ENCODE assay signal across 20 mouse cellular contexts in the genomic region with DNA sequence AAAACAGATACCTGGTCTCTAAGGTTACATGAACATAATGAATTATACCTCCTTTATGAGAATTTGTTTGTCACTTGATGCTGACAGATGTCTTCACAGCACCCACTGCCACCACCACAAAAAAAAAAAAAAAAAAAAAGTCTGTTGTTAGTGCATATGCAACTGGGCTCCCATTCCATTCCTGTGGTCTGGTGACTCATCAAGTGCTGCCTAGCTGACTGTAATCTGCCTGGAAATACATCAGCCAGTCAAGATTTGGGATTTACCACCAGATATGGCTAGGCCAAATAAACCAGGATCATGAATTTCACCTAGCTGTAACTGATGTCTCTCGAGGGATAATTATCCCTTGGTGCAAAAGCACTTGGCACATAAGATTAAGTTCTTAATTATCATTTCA.
A peak's percentile ranks its signal among the peaks of the same experiment; 100 is the strongest.
DNase-seq lines count a peak whose midpoint lies in the region; ATAC-seq and TF ChIP-seq lines count a peak whose summit lies in the region.
"Had no signal": no experiment of that assay in that cellular context is flagged by ENCODE, and none has a peak within 500 bp of the region (broad histone marks: within the 10 kb centered on the region; RNA-seq: fewer than 3 reads in every experiment).

No protein-coding gene starts in this region.

- H3K4me3 ChIP-seq in C2C12 (ENCODE audit: insufficient read depth, poor library complexity, severe bottlenecking) = no peak overlapping the region
- H3K4me3 ChIP-seq: embryonic facial prominence, embryonic 13.5 days; erythroblast, embryonic 14.5 days; forebrain, embryonic 15.5 days; heart, embryonic 13.5 days; hindbrain, embryonic 15.5 days; kidney, embryonic 15.5 days had no signal

- H3K79me3 ChIP-seq in C2C12 (ENCODE audit: low read depth) = no peaks in the 10 kb centered on the region

- intact Hi-C loops in heart, postnatal 14 days (cut with DNase I) = no loop called here

- no peak for DNase-seq in frontal cortex, postnatal 36 days (ENCODE audit: low spot score in 2 of 2)
- DNase-seq in NIH3T3 (ENCODE audit: low read depth) = peak; percentile 85
- DNase-seq in fibroblast of lung, adult 2 months (ENCODE audit: low read depth) = peak; percentile 72
- DNase-seq in urinary bladder, postnatal 4 days (ENCODE audit: low spot score in 2 of 2) = no peak
- no peak for DNase-seq in heart, postnatal 14 days
- DNase-seq in heart, adult 11 months = no peak
- DNase-seq: B cell, adult 2 months; cerebellum, adult 11 months; cerebellum, adult 8-10 months; cerebellum, postnatal 14 days; gastrocnemius, postnatal 14 days had no signal

- no peak for TF ChIP-seq CTCF in C2C12 (IDR thresholded peaks at IDR 0.05; ENCODE audit: control insufficient read depth, insufficient read depth, insufficient read length)

- no peaks in the 10 kb centered on the region for H3K79me2 ChIP-seq in C2C12 (ENCODE audit: control insufficient read depth, insufficient read depth)

- no peaks in the 10 kb centered on the region for H3K27me3 ChIP-seq in C2C12 (ENCODE audit: control insufficient read depth, insufficient read depth, insufficient read length)
- H3K27me3 ChIP-seq: embryonic facial prominence, embryonic 13.5 days; forebrain, embryonic 15.5 days; heart, embryonic 13.5 days; hindbrain, embryonic 15.5 days; kidney, embryonic 15.5 days had no signal

- peak; percentile 64; the same call in 1 of the 2 replicates for ATAC-seq in frontal cortex, adult (ENCODE audit: low TSS enrichment)
- ATAC-seq: activated CD4-positive, CD25-positive, alpha-beta regulatory T cell, adult 4 months; forebrain, embryonic 15.5 days had no signal

- H3K36me3 ChIP-seq in C2C12 (ENCODE audit: control insufficient read depth, insufficient read depth) = no peaks in the 10 kb centered on the region
- H3K36me3 ChIP-seq: embryonic facial prominence, embryonic 13.5 days; forebrain, embryonic 15.5 days; heart, embryonic 13.5 days; hindbrain, embryonic 15.5 days; kidney, embryonic 15.5 days had no signal

- H3ac ChIP-seq in C2C12 (ENCODE audit: control insufficient read depth, insufficient read length, low read depth) = no peak overlapping the region

TF ChIP-seq in C2C12, 6 proteins besides CTCF, POLR2A, EP300 and RAD21:
- TF ChIP-seq FOSL1 (IDR thresholded peaks at IDR 0.05; ENCODE audit: insufficient read depth, low read length, poor library complexity, severe bottlenecking) (peak; percentile 91), MYOG (IDR thresholded peaks at IDR 0.05; ENCODE audit: control insufficient read depth, extremely low read depth, insufficient read length) (no peak), MYOD1 (IDR thresholded peaks at IDR 0.05; ENCODE audit: control insufficient read depth, insufficient read length, low read depth) (peak; percentile 36), CEBPB (IDR thresholded peaks at IDR 0.05; ENCODE audit: low read depth) (peak; percentile 44), USF1 (IDR thresholded peaks at IDR 0.05; ENCODE audit: low read depth) (no peak)

Comparison
In these comparisons a context has a peak if more than half of its experiments do, and no peak if none do; other contexts are left out.
1. DNase-seq: peak in NIH3T3 (single experiment) and fibroblast of lung, adult 2 months (single experiment); none in frontal cortex, postnatal 36 days (0 of 2), urinary bladder, postnatal 4 days (0 of 2), heart, postnatal 14 days (0 of 2) and heart, adult 11 months (single experiment).